Mouse (Mus musculus) lung, embryonic 14.5 days (tissue): Measurements from ENCODE around the gene Fam155a. TPM values are rescaled to one million over a fixed set of nuclear protein-coding genes. Genes with fewer than 3 reads are reported as not detected.
A peak's percentile ranks its signal among the peaks of the same experiment; 100 is the strongest.

Source experiments
- ATAC-seq: fragments of 200-750 bp; cut with Nextera tagmentation; 2 replicates; pipeline ENCODE4 v1.8.0; 2017; ENCODE audit warnings: mild to moderate bottlenecking, moderate TSS enrichment, moderate library complexity; ENCODE audit not compliant: insufficient read depth
- DNase-seq: peaks from one replicate; pipeline ENCODE4 v3.0.0-alpha.2; 2015
- H3K27ac ChIP-seq: fragments of 300-500 bp; sonication (generic); 2 replicates; pipeline ENCODE4 v1.5.1; 2014; ENCODE audit warnings: low read depth, mild to moderate bottlenecking, moderate library complexity
- H3K27me3 ChIP-seq: fragments of 300-500 bp; sonication (generic); 2 replicates; pipeline ENCODE4 v1.6.1; 2014; ENCODE audit warnings: low read length, control low read depth; ENCODE audit not compliant: insufficient read depth
- H3K36me3 ChIP-seq: fragments of 300-500 bp; sonication (generic); 2 replicates; pipeline ENCODE4 v1.6.1; 2014; ENCODE audit warnings: control low read depth; ENCODE audit not compliant: insufficient read depth
- H3K4me1 ChIP-seq: fragments of 300-500 bp; sonication (generic); 2 replicates; pipeline ENCODE4 v1.6.1; 2014; ENCODE audit warnings: antibody characterized with exemption, control low read depth; ENCODE audit not compliant: insufficient read depth
- H3K4me2 ChIP-seq: fragments of 300-500 bp; sonication (generic); 2 replicates; pipeline ENCODE4 v1.6.1; 2014; ENCODE audit warnings: mild to moderate bottlenecking
- H3K4me3 ChIP-seq: fragments of 300-500 bp; sonication (generic); 2 replicates; pipeline ENCODE4 v1.5.1; 2014; ENCODE audit warnings: low read depth, low read length
- H3K9ac ChIP-seq: fragments of 300-500 bp; sonication (generic); 2 replicates; pipeline ENCODE4 v1.6.1; 2014
- H3K9me3 ChIP-seq: fragments of 300-500 bp; sonication (generic); 2 replicates; pipeline ENCODE4 v1.6.1; 2016; ENCODE audit warnings: low read depth, low read length, control low read depth
- CTCF ChIP-seq: IDR thresholded peaks from 2 replicates; pipeline ENCODE4 v1.5.1; 2016; ENCODE audit warnings: antibody characterized with exemption, low read depth
- WGBS: fragments of 180-500 bp; shearing (Covaris S2); extraction: QIAGEN DNeasy Blood & Tissue Kit; methylation state at CpG from one replicate; pipeline ENCODE4 v1.1.7; 2014; 5-methylcytosine and 5-hydroxymethylcytosine counted together
- polyA plus RNA-seq: library from polyadenylated mRNA; unstranded; fragments of >200 nt; fragmentation: Nextera tagmentation; extraction: Ambion mirVana; gene quantifications from 2 replicates; pipeline ENCODE4 v1.2.1, GENCODE M21; 2014

Gene Fam155a
- polyA plus RNA-seq, 1 experiment from 2014 or later = 0.26 TPM

DNA sequence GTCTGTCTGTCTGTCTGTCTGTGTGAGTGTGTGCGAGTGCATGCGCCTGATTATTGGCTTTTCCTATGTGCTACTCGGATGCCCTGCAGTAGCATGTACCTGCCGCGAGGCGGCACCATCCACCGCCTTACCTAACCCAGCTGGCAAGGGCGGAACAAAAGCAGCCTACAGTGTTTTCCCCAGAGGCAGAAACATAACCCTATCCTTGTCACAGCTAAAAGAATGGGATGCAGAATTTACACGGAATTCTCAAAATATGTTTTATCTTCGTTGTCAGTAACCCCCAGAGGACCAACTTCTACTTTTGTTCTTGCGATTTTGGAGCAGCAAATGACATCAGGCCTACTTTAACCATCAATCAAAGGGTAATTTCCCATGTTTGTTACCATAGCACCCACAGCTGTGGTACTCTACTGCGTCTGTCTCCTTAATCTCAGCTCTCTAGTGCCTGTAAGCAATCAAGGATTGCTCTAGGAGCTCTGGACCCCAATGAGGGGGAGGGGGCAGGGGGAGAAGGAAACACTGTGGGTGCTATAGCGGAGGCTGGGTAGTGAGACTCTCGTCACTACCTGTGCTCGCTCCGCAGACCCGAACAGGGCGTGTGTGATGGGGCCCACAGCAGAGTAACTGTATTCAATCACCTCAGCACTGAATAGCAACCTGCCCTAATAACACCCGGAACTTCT, 543.0 kb downstream of the Fam155a start:
- no peaks in the 10 kb centered on the region for H3K27me3 ChIP-seq
- H3K4me1 ChIP-seq = no peaks in the 10 kb centered on the region
- ATAC-seq = peak; percentile 57; the same call in 1 of the 2 replicates

DNA sequence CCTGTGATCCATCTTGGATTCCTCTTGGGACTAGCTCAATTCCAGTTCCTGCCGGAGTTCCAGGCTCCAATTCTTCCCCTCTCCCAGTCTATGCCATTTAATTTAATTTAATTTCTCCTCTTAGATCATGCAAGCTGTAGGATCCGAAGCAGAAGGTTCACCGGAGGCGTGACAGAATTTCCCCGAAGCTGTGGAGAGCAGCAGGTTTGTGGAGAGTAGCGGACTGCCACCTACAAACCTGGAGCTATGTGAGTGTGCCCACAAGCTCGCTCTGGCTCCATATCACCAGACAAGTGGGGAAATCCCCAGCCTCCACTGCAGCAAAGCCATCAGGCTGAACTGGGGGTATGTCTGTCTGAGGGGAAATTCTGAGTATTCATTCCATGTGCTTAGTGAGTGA, 544.2 kb downstream of the Fam155a start:
- Histone ChIP-seq H3K9me3 (no peaks in the 10 kb centered on the region), H3K4me3 (no peak overlapping the region), H3K36me3 (no peaks in the 10 kb centered on the region), H3K27ac (no peak overlapping the region), H3K9ac (no peak overlapping the region), H3K4me1 (no peaks in the 10 kb centered on the region), H3K27me3 (no peaks in the 10 kb centered on the region), H3K4me2 (no peak overlapping the region)
- DNase-seq (no peak), ATAC-seq (no peak; the same call in 1 of the 2 replicates)
- TF ChIP-seq CTCF = no peak
- WGBS = 84% methylated on average over 7 of the region's 7 CpGs

More for the DNA sequence above, 543.0 kb downstream of the Fam155a start:
- peak; percentile 97 for TF ChIP-seq CTCF
- Histone ChIP-seq H3K4me3 (no peak overlapping the region), H3K9me3 (no peaks in the 10 kb centered on the region), H3K27ac (no peak overlapping the region), H3K9ac (no peak overlapping the region), H3K36me3 (no peaks in the 10 kb centered on the region), H3K4me2 (no peak overlapping the region)
- WGBS = 38% methylated on average over 19 of the region's 19 CpGs
- DNase-seq = peak; percentile 81

DNA sequence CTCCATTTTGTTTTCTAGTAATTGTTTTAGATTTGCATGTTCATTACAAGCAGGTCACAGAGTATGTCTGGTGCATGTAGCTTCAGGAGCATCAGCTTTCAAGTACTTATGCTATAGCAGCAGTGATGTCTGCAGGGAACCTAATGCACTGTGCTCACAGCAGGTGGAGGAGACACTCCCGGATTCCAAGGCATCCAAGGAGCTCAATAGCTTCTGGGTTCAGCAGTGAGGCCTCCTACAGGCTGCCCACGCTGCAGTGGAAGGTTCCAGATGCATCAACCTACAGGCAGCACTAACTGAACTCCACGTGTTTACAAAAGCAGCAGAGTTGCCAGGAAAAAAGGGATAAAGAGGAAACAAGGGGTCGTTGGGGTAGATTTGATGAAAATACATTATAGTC, 559.2 kb downstream of the Fam155a start:
- H3K27me3 ChIP-seq = no peaks in the 10 kb centered on the region
- no peak overlapping the region for H3K27ac ChIP-seq
- no peaks in the 10 kb centered on the region for H3K9me3 ChIP-seq
- no peak overlapping the region for H3K9ac ChIP-seq
- H3K36me3 ChIP-seq = no peaks in the 10 kb centered on the region
- H3K4me3 ChIP-seq = no peak overlapping the region
- no peaks in the 10 kb centered on the region for H3K4me1 ChIP-seq
- no peak for DNase-seq
- 55% methylated on average over 4 of the region's 4 CpGs for WGBS
- TF ChIP-seq CTCF = no peak
- H3K4me2 ChIP-seq = no peak overlapping the region
- no peak for ATAC-seq

DNA sequence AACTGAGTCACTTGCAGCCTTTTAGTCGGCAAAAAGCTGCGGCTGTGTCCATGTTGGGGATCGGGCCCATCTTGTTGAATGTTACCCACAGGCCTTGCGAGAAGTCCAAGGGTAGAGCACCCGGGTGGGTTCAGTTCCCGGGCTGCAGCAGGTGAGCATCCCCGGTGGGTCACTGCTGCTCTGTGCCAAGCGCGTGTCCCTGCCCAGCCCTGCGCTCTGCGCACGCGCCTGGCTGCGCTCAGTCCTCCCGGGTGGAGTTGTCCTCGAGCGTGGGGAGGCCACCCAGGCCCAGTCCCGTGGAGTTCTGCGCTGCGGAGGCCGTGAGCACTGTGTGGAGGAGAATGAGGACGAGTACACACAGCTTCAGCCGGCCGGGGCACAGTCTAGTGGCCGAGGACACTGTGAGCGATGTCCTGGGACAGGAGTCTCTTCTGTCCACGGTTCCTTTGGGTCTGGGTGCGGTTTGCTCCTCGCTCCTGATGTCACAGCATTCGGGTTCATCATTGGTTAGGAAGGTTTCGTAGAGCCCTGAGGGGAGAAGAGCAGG, 563.4 kb downstream of the Fam155a start:
- WGBS = 90% methylated on average over 31 of the region's 31 CpGs
- H3K9me3 ChIP-seq = no peaks in the 10 kb centered on the region
- ATAC-seq (no peak; the same call in 1 of the 2 replicates), DNase-seq (no peak)
- H3K4me2 ChIP-seq = no peak overlapping the region
- no peak overlapping the region for H3K27ac ChIP-seq
- H3K4me1 ChIP-seq = no peaks in the 10 kb centered on the region
- TF ChIP-seq CTCF = no peak
- H3K36me3 ChIP-seq = no peaks in the 10 kb centered on the region
- H3K9ac ChIP-seq = no peak overlapping the region
- no peak overlapping the region for H3K4me3 ChIP-seq
- no peaks in the 10 kb centered on the region for H3K27me3 ChIP-seq

DNA sequence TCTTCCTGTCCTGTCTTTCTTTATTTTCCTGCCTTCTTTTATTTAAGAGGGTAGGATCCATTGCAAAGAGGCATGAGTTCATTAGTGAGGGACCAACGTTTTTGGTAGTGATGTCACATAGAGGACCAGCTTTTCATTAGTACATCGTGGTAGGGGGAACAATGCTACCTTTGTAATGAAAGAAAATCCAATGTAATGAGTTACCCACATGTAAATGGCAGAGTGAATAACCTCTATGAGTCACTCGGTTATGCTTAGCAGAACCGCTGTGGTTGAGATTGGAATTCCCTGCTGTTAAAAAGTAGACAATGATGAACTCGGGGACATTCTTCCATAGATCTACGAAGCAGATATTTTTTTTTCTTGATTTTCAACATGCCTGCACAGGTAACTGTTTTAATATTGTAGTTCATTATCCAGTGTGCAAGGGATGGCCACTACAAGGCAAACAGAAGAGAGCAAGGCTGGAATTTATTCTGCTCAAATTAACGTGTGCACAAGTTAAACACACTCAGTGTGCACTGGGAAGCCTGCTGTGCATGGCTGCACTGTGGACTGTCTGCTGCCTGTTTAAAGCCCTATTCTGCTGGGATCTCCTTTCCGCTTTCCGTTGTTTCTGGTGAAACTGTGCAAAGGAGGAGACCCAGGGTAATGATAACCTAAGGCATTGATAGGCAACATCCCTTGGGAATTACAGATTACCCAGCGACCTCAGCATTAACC, 566.5 kb downstream of the Fam155a start:
- TF ChIP-seq CTCF = no peak
- WGBS = 65% methylated on average over 10 of the region's 10 CpGs
- ATAC-seq (no peak), DNase-seq (no peak)
- Histone ChIP-seq H3K36me3 (no peaks in the 10 kb centered on the region), H3K9ac (no peak overlapping the region), H3K9me3 (no peaks in the 10 kb centered on the region), H3K4me1 (no peaks in the 10 kb centered on the region), H3K4me2 (no peak overlapping the region), H3K27ac (no peak overlapping the region), H3K27me3 (no peaks in the 10 kb centered on the region), H3K4me3 (no peak overlapping the region)

DNA sequence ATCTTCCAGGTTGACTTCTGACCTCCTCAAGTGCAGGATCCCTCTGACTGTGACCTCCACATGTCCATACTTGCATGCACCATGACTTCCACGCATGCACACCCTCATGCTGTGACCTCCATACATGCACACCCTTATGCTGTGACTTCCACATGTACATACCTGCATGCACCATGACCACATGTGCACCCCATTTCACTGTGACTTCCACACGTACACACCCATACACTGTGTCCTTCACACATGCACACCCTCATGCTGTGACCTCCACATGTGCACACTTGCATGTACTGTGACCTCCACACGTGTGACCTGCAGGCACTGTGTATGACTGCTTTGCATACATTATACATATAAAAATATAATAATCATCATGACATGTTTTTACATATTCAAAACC, 570.9 kb downstream of the Fam155a start:
- no peaks in the 10 kb centered on the region for H3K9me3 ChIP-seq
- no peak overlapping the region for H3K9ac ChIP-seq
- no peak overlapping the region for H3K27ac ChIP-seq
- H3K4me2 ChIP-seq = no peak overlapping the region
- H3K4me3 ChIP-seq = no peak overlapping the region
- no peaks in the 10 kb centered on the region for H3K4me1 ChIP-seq
- no peak for TF ChIP-seq CTCF
- DNase-seq (no peak), ATAC-seq (no peak)
- 81% methylated on average over 3 of the region's 3 CpGs for WGBS
- no peaks in the 10 kb centered on the region for H3K36me3 ChIP-seq
- H3K27me3 ChIP-seq = no peaks in the 10 kb centered on the region

DNA sequence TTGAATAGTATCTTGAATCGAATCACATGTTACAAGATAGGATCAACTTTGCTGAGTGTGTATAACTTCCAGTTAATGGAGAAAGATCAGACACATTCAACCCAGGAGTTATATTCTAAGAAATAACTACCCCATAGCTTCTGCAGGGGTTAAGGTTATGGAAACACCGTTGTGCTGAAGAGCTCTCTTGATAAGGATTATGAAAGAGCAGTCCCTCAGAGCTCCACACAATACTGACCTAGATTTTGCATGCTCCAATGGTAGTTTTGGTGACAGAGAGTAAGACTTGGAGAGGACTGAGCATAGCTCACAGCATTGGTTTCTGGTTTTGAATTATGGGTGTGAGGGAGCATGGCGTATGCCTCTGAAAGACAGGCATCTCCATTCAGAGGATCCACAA, 579.3 kb downstream of the Fam155a start:
- no peak for TF ChIP-seq CTCF
- Histone ChIP-seq H3K9ac (no peak overlapping the region), H3K4me2 (no peak overlapping the region), H3K36me3 (no peaks in the 10 kb centered on the region), H3K9me3 (no peaks in the 10 kb centered on the region), H3K27me3 (no peaks in the 10 kb centered on the region), H3K4me3 (no peak overlapping the region), H3K4me1 (no peaks in the 10 kb centered on the region), H3K27ac (no peak overlapping the region)
- ATAC-seq = no peak
- no peak for DNase-seq
- 68% methylated on average over 3 of the region's 3 CpGs for WGBS
